Mouse (Mus musculus) left cerebral cortex, postnatal 4 days (tissue): ENCODE data around the gene Slc43a2. TPM values are rescaled to one million over a fixed set of nuclear protein-coding genes. Genes with fewer than 3 reads are reported as not detected.

ENCODE experiments used
- DNase-seq: peaks from one replicate; pipeline ENCODE4 v3.0.0-alpha.2; 2022
- intact Hi-C: fragments of 180-260 bp; cut with DNase I; formaldehyde crosslinking; loops from one replicate; pipeline ENCODE4 v1.15.1; 2025
- total RNA-seq, 2 experiments: library from RNA; stranded (reverse); gene quantifications; 2 replicates each; pipeline ENCODE4 v1.2.3; 2021

Gene Slc43a2
- total RNA-seq = 10 to 100 TPM; 43.5 to 51.1 TPM

DNA sequence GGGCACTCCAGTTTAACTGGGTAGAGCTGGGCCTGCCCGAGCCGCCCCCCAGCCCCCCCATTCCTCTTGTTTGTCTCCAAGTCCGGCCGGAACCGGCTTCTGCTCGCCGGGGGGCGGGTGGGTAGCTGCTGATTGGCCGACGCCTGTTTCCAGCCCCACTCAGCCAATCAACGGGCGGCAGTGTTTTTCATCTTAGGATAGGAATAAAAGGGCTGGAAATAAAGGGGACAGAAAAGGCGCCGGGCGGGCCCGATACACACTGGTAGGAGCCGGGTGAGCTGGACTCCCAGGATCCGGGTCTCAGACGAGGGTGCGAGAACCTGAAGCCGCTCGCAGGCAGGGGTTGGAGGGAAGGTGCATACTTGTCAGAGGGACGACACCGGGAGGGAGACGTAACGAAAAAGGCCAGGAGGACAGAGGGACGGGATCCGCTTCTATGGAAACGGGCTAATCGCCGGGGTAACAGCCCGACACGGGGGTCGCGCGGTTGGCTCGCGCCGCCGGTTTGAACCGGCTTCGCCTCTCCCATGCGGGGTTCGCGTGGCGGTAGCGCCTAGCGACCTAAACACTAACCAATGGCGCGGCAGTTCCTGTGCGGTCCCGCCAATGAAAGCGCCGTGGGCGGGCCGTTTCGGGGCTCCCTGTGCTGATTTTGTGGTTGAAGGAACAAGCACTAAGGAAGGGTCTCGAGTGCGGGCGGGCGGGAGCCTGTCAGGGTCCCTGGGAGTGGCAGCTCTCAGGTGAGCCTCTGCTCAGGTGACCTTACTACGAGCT, at the start of gene Slc43a2:
Slc43a2 (plus strand) TSS at position 226 of the 774 bp plus-strand sequence.
- intact Hi-C loops = loop anchor here (5.0 kb wide), 1 partner anchor 41 kb away; no protein-coding TSS in a partner anchor

DNA sequence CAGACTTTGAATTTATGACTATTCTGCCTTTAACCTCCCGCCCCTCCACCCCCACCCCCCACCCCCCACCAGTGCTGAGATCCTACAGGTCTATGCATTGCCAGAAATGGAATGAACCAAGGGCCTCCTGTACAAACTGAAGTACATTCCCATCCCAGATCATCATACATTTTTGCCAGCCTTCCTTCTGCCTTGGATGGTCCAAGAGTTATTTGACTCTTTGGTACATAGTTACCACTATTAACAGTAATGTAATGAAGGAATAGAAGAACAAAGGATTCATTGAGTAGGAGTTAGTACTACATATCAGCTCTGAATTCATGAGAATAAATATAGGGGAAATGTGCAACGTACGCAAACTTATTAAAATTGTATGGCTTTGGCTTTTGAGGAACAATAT, 45.3 kb upstream of the Slc43a2 start:
- intact Hi-C loops = no loop called here
- no peak for DNase-seq

More for the DNA sequence above, at the start of gene Slc43a2:
- DNase-seq = peak; percentile 99

DNA sequence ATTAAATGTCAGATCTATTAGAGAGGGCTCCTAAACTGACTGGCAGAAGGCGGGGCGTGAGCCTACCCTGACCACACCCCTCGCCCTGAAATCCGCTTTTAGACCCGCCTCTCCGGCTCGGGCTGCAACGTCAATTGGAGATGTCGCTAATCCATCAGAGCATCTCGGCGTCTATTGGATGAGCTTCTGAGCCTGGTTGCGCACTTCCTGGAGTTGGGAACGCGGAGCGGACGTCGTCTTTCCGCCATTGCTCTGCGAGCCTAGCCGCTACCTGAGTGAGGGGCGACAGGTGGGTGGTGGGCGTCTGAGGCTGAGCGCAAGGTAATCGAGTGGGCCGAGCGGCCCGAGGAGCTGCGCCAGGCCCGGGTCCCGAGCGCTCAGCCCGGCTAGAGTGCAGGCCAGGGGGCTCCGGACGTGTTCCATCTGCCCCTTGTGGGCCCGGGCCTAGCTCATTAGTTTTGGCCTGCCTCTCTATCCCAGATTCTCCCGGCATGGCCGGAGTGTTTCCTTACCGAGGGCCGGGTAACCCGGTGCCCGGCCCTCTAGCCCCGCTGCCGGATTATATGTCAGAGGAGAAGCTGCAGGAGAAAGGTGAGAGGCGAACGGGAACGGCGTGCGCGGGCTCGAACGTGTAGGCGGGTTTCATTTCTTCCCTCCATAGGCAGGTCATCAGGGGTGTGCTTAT, 44.8 kb upstream of the Slc43a2 start, which contains the start of gene Prpf8:
Prpf8 (plus strand) TSS at position 216 of the 685 bp plus-strand sequence.
- intact Hi-C loops = no loop called here
- peak; percentile 96 for DNase-seq

DNA sequence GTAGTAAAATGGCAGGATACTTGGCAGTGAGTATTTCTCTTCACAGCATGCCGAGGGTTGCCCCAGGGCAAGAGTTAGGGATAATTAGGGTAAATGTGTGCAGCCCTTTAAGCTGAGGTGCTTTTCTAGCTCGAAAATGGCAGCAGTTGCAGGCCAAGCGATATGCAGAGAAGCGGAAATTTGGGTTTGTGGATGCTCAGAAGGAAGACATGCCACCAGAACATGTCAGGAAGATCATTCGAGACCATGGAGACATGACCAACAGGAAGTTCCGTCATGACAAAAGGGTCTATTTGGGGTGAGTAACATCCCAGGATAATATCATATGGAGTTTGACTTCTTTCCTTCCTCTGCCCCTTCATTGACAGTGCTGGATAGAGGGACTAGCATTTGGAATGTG, 44.0 kb upstream of the Slc43a2 start:
- no peak for DNase-seq
- intact Hi-C loops = no loop called here

DNA sequence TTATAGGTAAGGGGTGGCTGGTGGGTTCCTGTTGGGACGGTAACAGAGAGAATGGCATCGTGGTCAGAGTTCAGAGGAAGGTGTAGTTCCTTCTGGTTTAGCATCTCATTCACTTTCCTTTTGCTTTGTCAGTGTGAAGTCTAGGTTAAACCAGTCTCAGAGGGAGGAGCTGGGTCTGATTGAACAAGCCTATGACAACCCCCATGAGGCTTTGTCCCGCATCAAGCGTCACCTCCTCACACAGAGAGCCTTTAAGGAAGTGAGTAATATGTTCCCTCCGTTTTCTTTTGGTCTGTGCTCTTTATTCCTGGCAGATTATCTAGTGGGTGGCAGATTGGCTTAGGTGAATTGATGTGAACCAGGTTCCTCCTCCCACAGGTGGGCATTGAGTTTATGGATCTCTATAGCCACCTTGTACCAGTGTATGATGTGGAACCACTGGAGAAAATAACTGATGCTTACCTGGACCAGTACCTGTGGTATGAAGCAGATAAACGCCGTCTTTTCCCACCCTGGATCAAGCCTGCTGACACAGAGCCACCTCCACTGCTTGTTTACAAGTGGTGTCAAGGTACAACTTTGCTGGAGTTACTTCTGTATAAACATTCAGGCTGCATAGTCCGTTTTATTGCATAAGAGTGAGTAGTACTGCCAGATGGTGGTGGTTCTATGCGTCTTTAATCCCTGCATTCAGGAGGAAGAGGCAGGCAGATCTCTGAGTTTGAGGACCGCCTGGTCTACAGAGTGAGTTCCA, 37.0 kb upstream of the Slc43a2 start:
- intact Hi-C loops = no loop called here
- no peak for DNase-seq

DNA sequence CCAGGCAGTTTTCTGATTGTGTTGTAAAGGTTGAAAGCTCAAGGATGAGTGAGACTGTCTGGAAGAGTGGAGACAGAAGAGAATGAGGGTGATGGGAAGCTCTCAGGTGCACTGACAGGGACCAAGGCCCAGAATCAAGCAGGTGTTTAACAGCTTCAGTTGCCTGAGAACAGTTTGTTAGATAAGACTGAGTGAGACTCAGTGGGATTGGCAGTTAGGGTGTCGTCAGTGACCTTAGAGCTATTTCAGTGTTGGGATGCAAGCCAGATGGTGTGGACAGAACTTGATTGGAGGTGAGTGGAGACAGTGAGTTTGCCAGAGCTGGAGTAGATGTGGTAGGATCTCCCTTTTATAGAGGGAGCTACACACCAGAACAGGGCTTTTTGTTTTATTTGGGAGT, 33.4 kb upstream of the Slc43a2 start:
- no peak for DNase-seq

DNA sequence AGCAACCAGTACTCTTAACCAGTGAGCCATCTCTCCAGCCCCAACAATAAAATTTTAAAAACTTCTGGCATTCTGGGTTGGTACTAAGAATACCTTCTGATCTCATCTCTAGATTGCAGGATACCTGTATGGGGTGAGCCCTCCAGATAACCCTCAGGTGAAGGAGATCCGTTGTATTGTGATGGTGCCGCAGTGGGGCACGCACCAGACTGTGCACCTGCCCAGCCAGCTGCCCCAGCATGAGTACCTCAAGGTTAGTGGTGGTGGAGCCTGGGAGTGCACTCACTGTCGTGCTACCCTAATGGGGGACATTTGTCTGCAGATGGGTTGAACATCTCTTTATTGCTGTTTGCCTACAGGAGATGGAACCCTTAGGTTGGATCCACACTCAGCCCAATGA, 23.3 kb upstream of the Slc43a2 start:
- DNase-seq = no peak
- intact Hi-C loops = no loop called here

More for the DNA sequence above, 33.4 kb upstream of the Slc43a2 start:
- intact Hi-C loops = no loop called here

DNA sequence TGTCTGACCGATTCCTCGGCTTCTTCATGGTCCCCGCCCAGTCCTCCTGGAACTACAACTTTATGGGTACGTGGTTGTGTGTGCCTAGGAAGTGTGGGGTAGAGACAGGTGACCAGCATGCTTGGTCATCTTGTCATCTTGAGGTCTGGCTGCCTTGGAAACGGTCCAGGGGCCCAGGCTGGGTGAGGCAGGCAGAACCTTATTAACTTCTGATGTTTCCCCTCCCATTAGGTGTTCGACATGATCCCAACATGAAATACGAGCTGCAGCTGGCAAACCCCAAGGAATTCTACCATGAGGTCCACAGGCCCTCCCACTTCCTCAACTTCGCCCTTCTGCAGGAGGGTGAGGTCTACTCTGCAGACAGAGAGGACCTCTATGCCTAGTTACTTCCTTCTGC, 22.6 kb upstream of the Slc43a2 start:
- no peak for DNase-seq
- intact Hi-C loops = no loop called here

DNA sequence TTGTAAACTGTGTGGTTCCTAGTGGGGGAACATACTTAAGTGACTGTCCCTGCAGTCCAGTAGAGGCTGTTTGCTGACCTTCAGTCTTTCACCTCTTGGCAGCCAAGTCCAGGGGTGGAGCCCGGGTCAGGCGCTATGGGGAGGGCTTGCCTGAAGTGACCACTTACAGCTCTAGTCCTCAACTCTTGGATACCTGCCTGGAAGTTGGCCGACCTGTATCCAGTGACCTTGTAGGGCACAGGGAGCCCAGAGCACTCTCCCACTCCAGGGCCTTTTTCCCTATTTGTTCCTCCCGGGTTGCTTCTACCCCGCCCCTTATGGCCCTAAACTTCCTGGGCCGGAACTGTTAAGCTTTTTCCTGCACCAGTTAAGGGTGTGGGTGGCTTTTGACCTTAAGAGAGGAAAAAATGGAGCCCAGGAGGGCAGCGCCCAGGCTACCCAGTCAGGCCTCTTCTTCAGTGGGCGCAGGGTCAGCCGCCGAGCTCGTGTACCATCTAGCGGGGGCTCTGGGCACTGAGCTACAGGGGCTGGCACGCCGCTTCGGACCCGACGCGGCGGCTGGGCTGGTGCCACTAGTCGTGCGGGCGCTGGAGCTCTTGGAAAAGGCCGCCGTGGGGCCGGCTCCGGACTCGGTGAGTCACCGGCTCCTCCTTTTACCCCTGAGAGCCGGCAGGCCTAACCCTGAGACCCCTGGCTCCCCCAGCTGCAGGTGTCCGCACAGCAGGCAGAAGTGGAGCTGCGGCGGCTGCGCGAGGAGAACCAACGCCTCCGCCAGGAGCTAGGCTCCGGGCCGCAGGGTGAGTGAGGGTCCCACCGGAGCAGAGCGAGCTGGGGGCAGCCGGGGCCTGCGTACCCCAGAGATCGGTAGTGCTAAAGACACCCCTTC, 21.5 kb upstream of the Slc43a2 start, which contains the start of gene Rilp:
Rilp (plus strand) TSS at position 354 of the 886 bp plus-strand sequence.
- peak; percentile 85 for DNase-seq
- intact Hi-C loops = no loop called here

DNA sequence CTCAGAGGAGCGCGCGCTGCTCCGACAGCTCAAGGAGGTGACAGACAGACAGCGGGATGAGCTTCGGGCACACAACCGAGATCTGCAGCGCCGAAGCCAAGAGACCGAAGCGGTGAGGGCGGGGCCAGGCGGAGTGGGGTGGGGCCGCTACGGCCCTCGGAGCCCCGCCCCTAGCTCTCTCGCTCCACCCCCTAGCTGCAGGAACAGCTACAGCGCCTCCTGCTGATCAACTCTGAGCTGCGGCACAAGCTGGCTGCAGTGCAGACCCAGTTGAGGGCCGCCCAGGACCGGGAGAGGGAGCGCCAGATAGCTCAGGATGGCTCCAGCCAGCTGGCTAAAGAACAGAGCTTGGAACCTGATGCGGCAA, 20.9 kb upstream of the Slc43a2 start:
- intact Hi-C loops = no loop called here
- DNase-seq = peak; percentile 97

DNA sequence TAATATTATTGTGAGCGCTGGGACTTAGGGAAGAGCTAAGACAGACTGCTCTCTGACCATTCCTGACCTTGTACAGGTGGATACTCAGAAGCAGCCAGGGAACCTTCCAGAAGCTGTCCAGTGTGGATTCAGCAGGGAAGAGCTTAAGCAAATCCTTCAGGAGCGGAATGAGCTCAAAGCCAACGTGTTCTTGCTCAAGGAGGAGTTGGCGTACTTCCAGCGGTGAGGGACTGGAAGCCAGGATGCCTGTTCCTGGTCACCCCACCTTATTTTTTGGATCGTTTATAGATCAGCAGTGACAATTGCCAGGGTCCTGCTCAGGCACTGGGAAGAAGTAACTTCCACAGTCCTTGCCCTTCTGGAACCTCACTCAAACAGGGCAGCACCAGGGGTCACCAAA, 20.3 kb upstream of the Slc43a2 start:
- intact Hi-C loops = no loop called here

DNA sequence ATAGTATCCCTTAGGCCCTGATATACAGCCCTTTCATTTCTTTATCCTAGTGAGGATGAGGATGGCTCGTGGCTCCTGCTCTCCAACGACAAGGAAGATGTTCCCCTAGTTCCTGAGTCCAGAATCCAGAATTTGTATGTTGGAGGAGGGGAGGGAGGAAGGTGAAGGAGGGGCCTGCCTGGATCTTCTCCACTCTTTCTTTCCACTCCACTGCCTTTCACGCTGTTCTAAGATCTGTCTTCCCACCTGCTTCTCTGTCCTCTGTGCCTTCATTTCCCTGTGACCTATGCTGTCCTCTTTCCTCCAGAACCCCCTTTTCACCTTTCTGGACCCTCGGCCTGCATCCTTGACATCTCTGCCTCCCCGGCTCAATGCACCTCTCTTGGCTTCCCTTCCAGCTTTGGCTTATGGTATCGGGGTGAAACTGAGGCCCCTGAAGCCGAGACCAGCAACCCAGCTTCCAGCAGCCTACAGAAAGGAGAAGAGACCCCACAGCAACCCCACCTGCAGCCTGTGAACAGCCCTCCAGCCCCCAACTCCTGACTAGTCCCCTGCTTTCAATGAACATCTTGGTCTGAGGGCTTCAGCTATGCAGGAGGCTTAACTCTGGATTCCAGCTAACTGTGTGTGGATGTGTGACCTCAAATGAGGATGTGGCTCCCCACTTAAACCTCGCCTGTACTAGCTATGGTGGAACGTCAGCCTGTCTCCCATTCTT, 19.0 kb upstream of the Slc43a2 start:
- intact Hi-C loops = no loop called here

More for the DNA sequence above, 20.3 kb upstream of the Slc43a2 start:
- peak; percentile 46 for DNase-seq

DNA sequence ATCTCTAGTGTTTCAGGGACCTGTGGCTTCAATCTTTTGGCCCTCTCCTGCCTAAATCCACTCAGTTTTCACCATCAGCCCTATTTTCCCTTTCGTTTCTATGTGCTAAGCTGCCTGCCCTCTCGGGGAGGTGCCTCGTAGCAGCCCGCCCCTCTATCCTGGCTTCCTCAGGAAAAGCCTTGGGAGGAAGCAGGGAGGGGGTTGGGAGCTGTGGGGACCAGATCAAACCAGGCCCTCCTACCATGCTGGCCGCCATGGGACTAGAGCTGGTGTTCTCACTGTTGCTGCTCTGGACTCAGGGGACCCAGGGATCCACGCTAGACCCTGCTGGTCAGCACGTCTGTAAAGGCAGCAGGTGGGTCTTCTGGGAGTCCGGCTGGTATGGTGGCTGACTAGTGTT, 18.2 kb upstream of the Slc43a2 start, which contains the start of gene Scarf1:
Scarf1 (plus strand) TSS at position 205 of the 400 bp plus-strand sequence.
- no peak for DNase-seq
- intact Hi-C loops = no loop called here

More for the DNA sequence above, 19.0 kb upstream of the Slc43a2 start:
- no peak for DNase-seq

DNA sequence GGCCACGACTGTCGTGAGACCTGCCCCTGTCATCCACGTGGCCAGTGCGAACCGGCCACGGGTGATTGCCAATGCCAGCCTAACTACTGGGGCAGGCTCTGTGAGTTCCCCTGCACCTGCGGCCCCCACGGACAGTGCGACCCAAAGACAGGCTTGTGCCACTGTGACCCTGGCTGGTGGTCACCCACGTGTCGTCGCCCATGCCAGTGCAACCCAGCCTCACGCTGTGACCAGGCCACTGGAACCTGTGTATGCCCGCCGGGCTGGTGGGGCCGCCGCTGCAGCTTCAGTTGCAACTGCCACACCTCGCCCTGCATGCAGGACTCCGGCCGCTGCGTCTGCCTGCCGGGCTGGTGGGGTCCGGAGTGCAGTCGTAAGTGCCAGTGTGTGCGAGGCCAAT, 16.3 kb upstream of the Slc43a2 start:
- intact Hi-C loops = no loop called here
- no peak for DNase-seq

DNA sequence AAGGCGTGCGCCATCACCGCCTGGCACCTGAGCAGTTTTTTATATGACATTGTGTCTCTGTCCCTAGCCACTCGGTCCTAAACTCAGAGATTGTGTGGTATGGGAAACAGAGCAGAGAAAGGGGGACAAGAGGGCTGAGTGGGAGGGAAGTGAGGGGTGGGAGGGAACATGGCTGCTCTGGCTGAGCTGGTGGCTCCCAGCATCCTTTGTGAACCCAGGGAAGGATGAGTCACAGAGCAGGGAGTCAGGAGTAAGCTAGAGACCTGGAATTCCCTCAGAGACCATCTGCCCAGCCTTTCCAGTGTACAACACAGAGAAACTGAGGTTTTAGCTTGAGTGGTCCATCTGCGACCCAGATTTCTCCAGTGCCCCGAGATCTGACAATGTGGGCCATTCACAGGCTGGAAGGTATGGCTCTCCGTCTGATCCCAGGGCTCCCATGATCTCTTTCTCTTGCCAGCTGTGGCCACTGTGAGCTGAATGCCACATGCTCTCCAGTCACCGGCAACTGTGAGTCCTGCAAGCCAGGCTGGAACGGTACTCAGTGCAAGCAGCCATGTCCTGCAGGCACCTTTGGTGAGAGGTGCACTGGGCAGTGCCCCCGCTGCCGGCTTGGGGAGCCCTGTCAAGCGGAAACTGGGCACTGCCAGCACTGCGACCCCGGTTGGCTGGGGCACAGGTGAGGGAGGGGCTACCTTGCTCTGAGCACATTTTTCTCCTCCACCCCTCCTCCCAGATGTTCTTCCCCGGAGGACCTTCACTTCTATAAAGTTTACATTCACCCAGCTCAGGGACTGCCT, 11.5 kb upstream of the Slc43a2 start:
- no peak for DNase-seq
- intact Hi-C loops = no loop called here

DNA sequence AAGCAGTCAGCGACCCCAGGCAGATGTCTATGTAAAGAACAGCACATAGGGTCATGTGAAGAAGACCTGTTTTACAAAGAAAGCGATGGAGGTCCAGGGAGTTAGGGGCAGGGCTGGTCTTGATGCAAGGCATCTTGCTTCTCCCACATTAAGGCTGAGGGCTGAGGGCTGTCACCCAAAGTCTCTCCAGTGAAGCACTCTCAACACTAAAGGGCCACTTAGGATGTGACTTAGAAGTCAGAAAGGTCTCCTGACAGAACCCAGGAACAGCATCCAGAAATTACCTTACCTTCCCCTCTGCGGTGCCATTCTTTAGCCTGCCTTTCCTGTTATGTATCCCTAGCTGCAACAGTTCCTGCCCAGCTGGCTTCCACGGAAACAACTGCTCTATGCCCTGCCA, 9.9 kb upstream of the Slc43a2 start:
- no peak for DNase-seq
- intact Hi-C loops = no loop called here

DNA sequence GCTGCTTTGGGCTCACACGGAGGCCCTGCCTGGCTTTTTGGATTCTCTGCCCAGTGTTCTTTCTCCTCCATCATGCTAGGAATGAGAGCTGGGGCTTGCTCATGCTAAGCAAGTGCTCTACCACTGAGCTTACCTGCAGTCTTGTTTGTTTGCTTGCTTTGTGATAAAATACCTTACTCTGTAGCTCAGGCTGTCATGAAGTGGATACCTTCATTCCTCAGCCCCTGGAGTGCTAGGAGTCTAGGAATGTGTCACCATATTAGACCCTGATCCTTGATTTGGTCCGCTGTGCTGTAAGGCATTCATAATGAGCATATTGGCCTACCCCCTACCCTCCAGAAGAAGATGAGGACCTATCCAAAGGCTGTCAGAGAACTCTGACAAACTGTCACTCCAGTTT, 8.7 kb upstream of the Slc43a2 start:
- no peak for DNase-seq
- intact Hi-C loops = no loop called here

DNA sequence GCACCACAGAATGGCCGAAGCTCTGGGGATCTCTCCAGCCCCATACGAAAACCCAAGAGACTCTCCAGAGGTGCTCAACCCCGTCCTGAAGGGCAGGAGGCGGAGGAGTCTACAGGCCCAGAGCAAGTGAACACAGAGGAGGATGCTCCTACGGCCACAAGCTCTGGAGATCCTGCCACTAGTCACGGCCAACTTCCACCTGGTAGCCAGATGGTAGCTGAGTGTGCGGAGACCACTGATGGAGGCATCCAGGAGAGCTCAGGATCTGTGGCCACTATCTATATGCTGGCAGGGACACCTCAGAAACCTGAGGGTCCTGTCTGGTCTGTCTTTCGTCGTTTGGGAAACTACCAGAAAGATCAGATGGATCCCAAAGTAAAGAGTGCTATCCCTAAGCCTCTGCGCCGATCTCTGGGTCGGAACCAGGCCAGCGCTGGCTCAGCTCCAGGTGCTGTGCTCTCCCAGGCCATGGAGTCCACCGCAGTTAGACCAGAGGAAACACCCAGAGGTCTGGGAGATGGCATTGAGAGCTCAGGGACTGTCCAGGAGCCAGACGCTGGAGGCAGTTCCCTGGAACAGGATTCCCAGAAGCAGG, 5.9 kb upstream of the Slc43a2 start:
- no peak for DNase-seq
- intact Hi-C loops = no loop called here
